Mouse (Mus musculus) stomach, adult 2 months (tissue): ENCODE measurements around the gene Hist1h2bp. TPM values are rescaled to one million over a fixed set of nuclear protein-coding genes. Genes with fewer than 3 reads are reported as not detected.

Experiments
- polyA plus RNA-seq: library from polyadenylated mRNA; depleted of rRNA; stranded (reverse); fragments of >200 nt; gene quantifications from 2 replicates; pipeline ENCODE4 v1.2.3, GENCODE M21; 2012; rRNA removed

Gene Hist1h2bp
- 0.90 TPM in 1 of 2 replicates, not detected in the other for polyA plus RNA-seq

GRCm38 (mm10) chr13:21786899-21787629 lies at the start of gene Hist1h2bp, which contains the start of gene Hist1h2an:
Gene Hist1h2bp, plus strand, starts transcription at chr13:21787461.
Gene Hist1h2an, minus strand, starts transcription at chr13:21787218.

DNA sequence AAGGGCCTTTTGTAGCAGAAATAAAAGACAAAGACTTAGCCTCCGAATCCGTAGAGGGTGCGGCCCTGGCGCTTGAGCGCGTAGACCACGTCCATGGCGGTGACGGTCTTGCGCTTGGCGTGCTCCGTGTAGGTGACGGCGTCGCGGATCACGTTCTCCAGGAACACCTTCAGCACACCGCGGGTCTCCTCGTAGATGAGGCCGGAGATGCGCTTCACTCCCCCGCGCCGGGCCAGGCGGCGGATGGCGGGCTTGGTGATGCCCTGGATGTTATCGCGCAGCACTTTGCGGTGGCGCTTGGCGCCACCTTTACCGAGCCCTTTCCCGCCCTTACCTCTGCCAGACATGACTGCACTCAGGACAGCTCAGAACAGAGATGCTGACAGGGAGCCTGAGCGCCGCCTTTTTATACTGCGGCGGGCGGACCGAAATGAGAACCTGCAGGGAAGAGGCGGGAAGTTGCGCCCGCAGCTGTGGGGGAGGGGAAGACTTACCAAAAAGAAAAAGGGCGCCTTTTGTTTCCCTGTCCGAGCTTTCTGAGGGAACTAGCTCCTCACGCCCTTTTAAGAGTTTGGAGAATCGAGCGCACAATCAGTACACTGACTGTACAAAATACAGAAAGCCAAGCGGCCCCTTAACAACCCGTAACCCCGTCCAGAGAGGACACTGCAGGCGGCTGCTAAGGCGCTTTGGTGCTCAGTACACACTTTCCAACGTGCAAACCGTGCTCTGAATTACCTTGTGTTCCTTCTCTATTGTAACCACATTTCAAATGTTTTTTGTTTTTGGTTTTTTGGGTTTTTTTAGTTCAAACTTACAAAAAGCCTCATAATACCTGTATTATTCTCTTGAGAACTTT lies 36.9 kb upstream of the Hist1h2bp start, which contains the start of gene Hist1h4k:
Gene Hist1h4k (minus strand): TSS at position 347 of the 859 bp plus-strand sequence.

GRCm38 (mm10) chr13:21753524-21754285 lies 33.6 kb upstream of the Hist1h2bp start, which contains the start of the genes Hist1h2ak and Hist1h2bn:
Gene Hist1h2ak, minus strand, starts transcription at chr13:21753827.
Gene Hist1h2bn, plus strand, starts transcription at chr13:21754123.

GRCm38 (mm10) chr13:21779767-21780731 lies 7.2 kb upstream of the Hist1h2bp start, which contains the start of gene Hist1h1b:
Gene Hist1h1b, minus strand, starts transcription at chr13:21780625.

DNA sequence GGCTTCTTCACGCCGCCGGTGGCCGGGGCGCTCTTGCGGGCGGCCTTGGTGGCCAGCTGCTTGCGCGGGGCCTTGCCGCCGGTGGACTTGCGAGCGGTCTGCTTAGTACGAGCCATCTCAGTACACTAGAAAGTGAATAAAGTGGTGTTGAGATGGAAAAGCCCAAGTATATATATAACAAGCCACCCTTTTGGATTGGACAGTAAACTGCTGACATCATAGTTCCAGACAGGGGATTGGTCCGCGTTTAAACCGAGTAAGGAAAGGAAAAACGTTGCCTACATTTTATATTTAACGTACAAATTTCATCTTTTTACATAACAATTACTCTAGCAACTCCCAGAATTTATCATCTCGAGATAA lies 4.0 kb upstream of the Hist1h2bp start, which contains the start of gene Hist1h3i:
Gene Hist1h3i (minus strand): TSS at position 116 of the 363 bp plus-strand sequence.

GRCm38 (mm10) chr13:21810073-21810472 lies 22.8 kb downstream of the Hist1h2bp start, which contains the start of the genes Hist1h2bq and Hist1h2ao:
Gene Hist1h2bq, minus strand, starts transcription at chr13:21810197.
Gene Hist1h2ao, plus strand, starts transcription at chr13:21810465.

DNA sequence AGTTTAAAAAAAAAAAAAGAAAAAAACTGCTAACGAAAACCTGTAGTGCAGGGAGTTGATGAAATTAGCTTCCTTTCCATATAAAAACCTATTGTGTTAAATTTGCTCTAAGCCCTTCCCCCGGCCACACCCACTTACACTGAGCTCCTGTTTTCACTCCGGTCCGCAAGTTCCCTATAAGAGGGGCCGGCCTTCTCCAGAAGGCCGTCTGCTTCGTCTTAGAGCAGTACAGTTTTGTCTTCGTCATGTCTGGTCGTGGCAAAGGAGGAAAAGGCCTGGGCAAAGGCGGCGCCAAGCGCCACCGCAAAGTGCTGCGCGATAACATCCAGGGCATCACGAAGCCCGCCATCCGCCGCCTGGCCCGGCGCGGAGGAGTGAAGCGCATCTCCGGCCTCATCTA lies 24.3 kb downstream of the Hist1h2bp start, which contains the start of gene Hist1h4m:
Gene Hist1h4m (plus strand): TSS at position 208 of the 400 bp plus-strand sequence.

DNA sequence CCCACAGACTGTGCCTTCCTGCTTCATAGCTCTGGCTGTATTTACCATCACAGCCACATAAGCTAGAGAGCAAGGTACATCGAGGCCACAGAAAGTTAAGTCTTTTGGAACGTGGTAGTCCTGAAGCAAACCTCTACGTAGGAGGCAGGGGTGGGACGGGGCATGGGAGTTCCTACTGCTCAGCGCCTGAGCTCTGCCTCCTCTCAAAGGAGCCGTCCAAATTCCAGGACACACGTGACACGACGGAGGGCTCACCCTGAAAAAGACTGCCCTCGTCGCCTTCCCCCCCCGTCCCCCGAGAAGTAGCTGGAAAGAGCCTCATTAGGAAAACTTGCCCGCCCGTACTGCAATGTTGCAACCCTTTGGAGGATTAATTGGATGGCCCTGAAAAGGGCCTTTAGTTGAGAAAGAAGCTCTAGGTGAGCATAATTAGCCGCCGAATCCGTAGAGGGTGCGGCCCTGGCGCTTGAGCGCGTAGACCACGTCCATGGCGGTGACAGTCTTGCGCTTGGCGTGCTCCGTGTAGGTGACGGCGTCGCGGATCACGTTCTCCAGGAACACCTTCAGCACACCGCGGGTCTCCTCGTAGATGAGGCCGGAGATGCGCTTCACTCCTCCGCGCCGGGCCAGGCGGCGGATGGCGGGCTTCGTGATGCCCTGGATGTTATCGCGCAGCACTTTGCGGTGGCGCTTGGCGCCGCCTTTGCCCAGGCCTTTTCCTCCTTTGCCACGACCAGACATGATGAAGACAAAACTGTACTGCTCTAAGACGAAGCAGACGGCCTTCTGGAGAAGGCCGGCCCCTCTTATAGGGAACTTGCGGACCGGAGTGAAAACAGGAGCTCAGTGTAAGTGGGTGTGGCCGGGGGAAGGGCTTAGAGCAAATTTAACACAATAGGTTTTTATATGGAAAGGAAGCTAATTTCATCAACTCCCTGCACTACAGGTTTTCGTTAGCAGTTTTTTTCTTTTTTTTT lies 44.4 kb downstream of the Hist1h2bp start, which contains the start of gene Hist1h4n:
Gene Hist1h4n (minus strand): TSS at position 779 of the 977 bp plus-strand sequence.

GRCm38 (mm10) chr13:21833461-21833860 lies 46.2 kb downstream of the Hist1h2bp start, which contains the start of the genes Hist1h2ap and Hist1h2br:
Gene Hist1h2ap, minus strand, starts transcription at chr13:21833507.
Gene Hist1h2br, plus strand, starts transcription at chr13:21833743.

Other genes with a start within 250 kb of the Hist1h2bp start
- gene Olfr1366, start 244.7 kb upstream of the Hist1h2bp start, polyA plus RNA-seq = not detected in 2 replicates
- gene Olfr1535, start 227.6 kb upstream of the Hist1h2bp start, polyA plus RNA-seq = not detected in 2 replicates
- not detected in 2 replicates for gene Olfr1364, start 205.7 kb upstream of the Hist1h2bp start, polyA plus RNA-seq
- gene Olfr1362, start 173.4 kb upstream of the Hist1h2bp start, polyA plus RNA-seq = not detected in 2 replicates
- gene Olfr11, start 144.9 kb upstream of the Hist1h2bp start, polyA plus RNA-seq = not detected in 2 replicates
- gene Olfr1361, start 124.1 kb upstream of the Hist1h2bp start, polyA plus RNA-seq = not detected in 2 replicates
- not detected in 2 replicates for gene Olfr1360, start 110.1 kb upstream of the Hist1h2bp start, polyA plus RNA-seq
- not detected in 2 replicates for gene Olfr1359, start 89.3 kb upstream of the Hist1h2bp start, polyA plus RNA-seq
- gene Hist1h2bl, start 71.3 kb upstream of the Hist1h2bp start, polyA plus RNA-seq = 2.0 and 2.3 TPM in 2 replicates
- gene Hist1h2ai, start 71.0 kb upstream of the Hist1h2bp start, polyA plus RNA-seq = 10.0 and 28.4 TPM in 2 replicates
- gene Hist1h3h, start 69.8 kb upstream of the Hist1h2bp start, polyA plus RNA-seq = 30.9 and 34.4 TPM in 2 replicates
- gene Hist1h2bm, start 65.4 kb upstream of the Hist1h2bp start, polyA plus RNA-seq = 0.27 and 2.2 TPM in 2 replicates
- gene Hist1h4j, start 52.4 kb upstream of the Hist1h2bp start, polyA plus RNA-seq = 1.6 and 2.1 TPM in 2 replicates
- gene Hist1h4k, start 37.0 kb upstream of the Hist1h2bp start, polyA plus RNA-seq = 4.7 and 8.7 TPM in 2 replicates
- 8.2 and 14.0 TPM in 2 replicates for gene Hist1h2ak, start 33.6 kb upstream of the Hist1h2bp start, polyA plus RNA-seq
- 1.2 and 4.2 TPM in 2 replicates for gene Hist1h2bn, start 33.3 kb upstream of the Hist1h2bp start, polyA plus RNA-seq
- gene Hist1h1b, start 6.8 kb upstream of the Hist1h2bp start, polyA plus RNA-seq = 0.24 TPM in 1 of 2 replicates, not detected in the other
- 19.2 and 38.0 TPM in 2 replicates for gene Hist1h3i, start 4.1 kb upstream of the Hist1h2bp start, polyA plus RNA-seq
- gene Hist1h2an, start 243 bp upstream of the Hist1h2bp start, polyA plus RNA-seq = 1.5 and 14.1 TPM in 2 replicates
- 6.4 and 9.3 TPM in 2 replicates for gene Hist1h2bq, start 22.7 kb downstream of the Hist1h2bp start, polyA plus RNA-seq
- gene Hist1h2ao, start 23.0 kb downstream of the Hist1h2bp start, polyA plus RNA-seq = not detected in 2 replicates
- not detected in 2 replicates for gene Hist1h4m, start 24.3 kb downstream of the Hist1h2bp start, polyA plus RNA-seq
- 4.8 and 6.7 TPM in 2 replicates for gene Hist1h4n, start 44.7 kb downstream of the Hist1h2bp start, polyA plus RNA-seq
- gene Hist1h2ap, start 46.0 kb downstream of the Hist1h2bp start, polyA plus RNA-seq = 121 and 393 TPM in 2 replicates
- 6.9 and 8.0 TPM in 2 replicates for gene Hist1h2br, start 46.3 kb downstream of the Hist1h2bp start, polyA plus RNA-seq
- 0.03 TPM in 1 of 2 replicates, not detected in the other for gene Zfp184, start 157.6 kb downstream of the Hist1h2bp start, polyA plus RNA-seq
- gene Pom121l2, start 193.7 kb downstream of the Hist1h2bp start, polyA plus RNA-seq = not detected in 2 replicates
- 0.22 and 0.48 TPM in 2 replicates for gene Prss16, start 222.3 kb downstream of the Hist1h2bp start, polyA plus RNA-seq
- 5.9 and 12.0 TPM in 2 replicates for gene Hist1h2ah, start 248.1 kb downstream of the Hist1h2bp start, polyA plus RNA-seq
- 9.0 and 9.2 TPM in 2 replicates for gene Hist1h2bk, start 248.4 kb downstream of the Hist1h2bp start, polyA plus RNA-seq